Mouse (Mus musculus): ENCODE measurements around the gene Icosl. TPM values are rescaled to one million over a fixed set of nuclear protein-coding genes. Genes with fewer than 3 reads are reported as not detected.
"Not testable (repeated sequence)": the region's sequence is repeated elsewhere in the genome, so short reads cannot be mapped to it uniquely, and the experiment has no call there.

Icosl gene
- total RNA-seq, 4 experiments from 2014 or later, result 6.1 to 7.9 (median 7.0) TPM

- no peak for DNase-seq (ENCODE audit: low spot score)
Observed at GRCm38 (mm10) chr10:78074151-78074550, 5.0 kb downstream of the Icosl start.

- no peak for DNase-seq (ENCODE audit: low spot score)
Observed at GRCm38 (mm10) chr10:78074977-78075376, 5.9 kb downstream of the Icosl start.

GRCm38 (mm10) chr10:78077862-78078261 lies 8.8 kb downstream of the Icosl start:
- DNase-seq (ENCODE audit: low spot score), result no peak

GRCm38 (mm10) chr10:78078276-78078675 lies 9.2 kb downstream of the Icosl start:
- no peak for DNase-seq (ENCODE audit: low spot score)

- DNase-seq (ENCODE audit: low spot score), result peak; percentile 44
Observed at GRCm38 (mm10) chr10:78079955-78080591, 11.0 kb downstream of the Icosl start.

GRCm38 (mm10) chr10:78084073-78084472 lies 15.0 kb downstream of the Icosl start:
- DNase-seq (ENCODE audit: low spot score), result no peak

- DNase-seq (ENCODE audit: low spot score), result no peak
Observed at GRCm38 (mm10) chr10:78085711-78086110, 16.6 kb downstream of the Icosl start.

- DNase-seq (ENCODE audit: low spot score), result peak; percentile 58
Observed at GRCm38 (mm10) chr10:78086444-78087061, 17.5 kb downstream of the Icosl start.

GRCm38 (mm10) chr10:78087101-78087511 lies 18.0 kb downstream of the Icosl start:
- no peak for DNase-seq (ENCODE audit: low spot score)

GRCm38 (mm10) chr10:78090246-78090645 lies 21.1 kb downstream of the Icosl start:
- no peak for DNase-seq (ENCODE audit: low spot score)

- DNase-seq (ENCODE audit: low spot score), result no peak
Observed at GRCm38 (mm10) chr10:78090706-78091491, 21.8 kb downstream of the Icosl start.

- no peak for DNase-seq (ENCODE audit: low spot score)
Observed at GRCm38 (mm10) chr10:78091865-78092724, 23.0 kb downstream of the Icosl start.

GRCm38 (mm10) chr10:78092725-78093029 lies 23.6 kb downstream of the Icosl start:
- no peak for DNase-seq (ENCODE audit: low spot score)

GRCm38 (mm10) chr10:78095221-78095620 lies 26.1 kb downstream of the Icosl start:
- no peak for DNase-seq (ENCODE audit: low spot score)

- peak; percentile 52 for DNase-seq (ENCODE audit: low spot score)
Observed at GRCm38 (mm10) chr10:78095954-78096931, 27.1 kb downstream of the Icosl start.

GRCm38 (mm10) chr10:78099860-78100259 lies 30.8 kb downstream of the Icosl start:
- DNase-seq (ENCODE audit: low spot score), result not testable (repeated sequence)

- no peak for DNase-seq (ENCODE audit: low spot score)
Observed at GRCm38 (mm10) chr10:78100989-78101780, 32.1 kb downstream of the Icosl start.

- DNase-seq (ENCODE audit: low spot score), result no peak
Observed at GRCm38 (mm10) chr10:78104555-78105490, 35.7 kb downstream of the Icosl start.

- DNase-seq (ENCODE audit: low spot score), result no peak
Observed at GRCm38 (mm10) chr10:78105548-78105947, 36.4 kb downstream of the Icosl start.

All from heart, adult 8-10 months (tissue).